Mouse (Mus musculus): ENCODE measurements around the gene Slc5a3. TPM values are rescaled to one million over a fixed set of nuclear protein-coding genes. Genes with fewer than 3 reads are reported as not detected.

The Slc5a3 gene
- polyA plus RNA-seq, 1 experiment from 2014 or later, result 0.85 TPM

- H3K36me3 ChIP-seq (replicated peaks), result no peaks in the 10 kb centered on the region
- no peak overlapping the region for H3K4me2 ChIP-seq
- no peaks in the 10 kb centered on the region for H3K9me3 ChIP-seq (replicated peaks)
- no peak overlapping the region for H3K4me3 ChIP-seq (replicated peaks)
- ATAC-seq (ENCODE audit: insufficient read depth), result no peak
- no peak overlapping the region for H3K27ac ChIP-seq (replicated peaks)
- no peak overlapping the region for H3K9ac ChIP-seq
- 60% methylated on average over 21 of the region's 21 CpGs for WGBS (ENCODE audit: insufficient replicate concordance)
- H3K4me1 ChIP-seq (replicated peaks), result no peaks in the 10 kb centered on the region
- H3K27me3 ChIP-seq, result no peaks in the 10 kb centered on the region
Measured at GRCm38 (mm10) chr16:92037891-92038607, 20.1 kb upstream of the Slc5a3 start.

GRCm38 (mm10) chr16:92039421-92039820, 18.7 kb upstream of the Slc5a3 start:
- H3K27me3 ChIP-seq, result no peaks in the 10 kb centered on the region
- no peaks in the 10 kb centered on the region for H3K36me3 ChIP-seq (replicated peaks)
- no peak overlapping the region for H3K4me2 ChIP-seq
- 83% methylated on average over 7 of the region's 7 CpGs for WGBS (ENCODE audit: insufficient replicate concordance)
- no peak overlapping the region for H3K27ac ChIP-seq (replicated peaks)
- ATAC-seq (ENCODE audit: insufficient read depth), result 0 out of 2 replicates have a peak, but pooled peaks have one; percentile 28
- H3K4me3 ChIP-seq (replicated peaks), result no peak overlapping the region
- H3K4me1 ChIP-seq (replicated peaks), result no peaks in the 10 kb centered on the region
- H3K9ac ChIP-seq, result no peak overlapping the region
- H3K9me3 ChIP-seq (replicated peaks), result no peaks in the 10 kb centered on the region

GRCm38 (mm10) chr16:92039966-92040365, 18.2 kb upstream of the Slc5a3 start:
- no peak overlapping the region for H3K4me3 ChIP-seq (replicated peaks)
- no peak overlapping the region for H3K9ac ChIP-seq
- no peak for ATAC-seq (ENCODE audit: insufficient read depth)
- no peak overlapping the region for H3K4me2 ChIP-seq
- H3K4me1 ChIP-seq (replicated peaks), result no peaks in the 10 kb centered on the region
- no peak overlapping the region for H3K27ac ChIP-seq (replicated peaks)
- H3K9me3 ChIP-seq (replicated peaks), result no peaks in the 10 kb centered on the region
- no peaks in the 10 kb centered on the region for H3K27me3 ChIP-seq
- no peaks in the 10 kb centered on the region for H3K36me3 ChIP-seq (replicated peaks)
- 79% methylated on average over 11 of the region's 11 CpGs for WGBS (ENCODE audit: insufficient replicate concordance)

GRCm38 (mm10) chr16:92051777-92052310, 6.3 kb upstream of the Slc5a3 start:
- no peaks in the 10 kb centered on the region for H3K27me3 ChIP-seq
- no peak overlapping the region for H3K27ac ChIP-seq (replicated peaks)
- H3K4me2 ChIP-seq, result no peak overlapping the region
- 60% methylated on average over 7 of the region's 7 CpGs for WGBS (ENCODE audit: insufficient replicate concordance)
- no peak overlapping the region for H3K9ac ChIP-seq
- no peak overlapping the region for H3K4me3 ChIP-seq (replicated peaks)
- no peak for ATAC-seq (ENCODE audit: insufficient read depth)
- no peaks in the 10 kb centered on the region for H3K36me3 ChIP-seq (replicated peaks)
- H3K4me1 ChIP-seq (replicated peaks), result no peaks in the 10 kb centered on the region
- H3K9me3 ChIP-seq (replicated peaks), result no peaks in the 10 kb centered on the region

GRCm38 (mm10) chr16:92052569-92052968, 5.6 kb upstream of the Slc5a3 start:
- Histone ChIP-seq H3K9me3 (replicated peaks) (no peaks in the 10 kb centered on the region), H3K9ac (no peak overlapping the region), H3K27ac (replicated peaks) (no peak overlapping the region), H3K4me2 (no peak overlapping the region), H3K4me3 (replicated peaks) (no peak overlapping the region), H3K36me3 (replicated peaks) (no peaks in the 10 kb centered on the region), H3K27me3 (no peaks in the 10 kb centered on the region), H3K4me1 (replicated peaks) (peaks cover 7% of the 10 kb centered on the region; the same call in 1 of the 2 replicates)
- WGBS (ENCODE audit: insufficient replicate concordance), result 68% methylated on average over 10 of the region's 10 CpGs
- ATAC-seq (ENCODE audit: insufficient read depth), result no peak

- Histone ChIP-seq H3K27ac (replicated peaks) (no peak overlapping the region), H3K27me3 (peaks cover 10% of the 10 kb centered on the region; the same call in 1 of the 2 replicates), H3K36me3 (replicated peaks) (0 out of 2 replicates have a peak, but pooled peaks cover 4% of the 10 kb centered on the region), H3K9me3 (replicated peaks) (no peaks in the 10 kb centered on the region), H3K4me2 (peak overlapping the region; percentile 98; the same call in 1 of the 2 replicates), H3K4me3 (replicated peaks) (no peak overlapping the region), H3K9ac (no peak overlapping the region), H3K4me1 (replicated peaks) (peaks cover 19% of the 10 kb centered on the region)
- 47% methylated on average over 2 of the region's 2 CpGs for WGBS (ENCODE audit: insufficient replicate concordance)
- ATAC-seq (ENCODE audit: insufficient read depth), result no peak
Measured at GRCm38 (mm10) chr16:92056711-92057110, 1.4 kb upstream of the Slc5a3 start.

GRCm38 (mm10) chr16:92057456-92057851, 668 bp upstream of the Slc5a3 start:
- H3K9ac ChIP-seq, result peak overlapping the region; percentile 67
- WGBS (ENCODE audit: insufficient replicate concordance), result 8% methylated on average over 11 of the region's 11 CpGs
- peaks cover 19% of the 10 kb centered on the region for H3K4me1 ChIP-seq (replicated peaks)
- H3K4me3 ChIP-seq (replicated peaks), result peak overlapping the region; percentile 79
- 0 out of 2 replicates have a peak, but pooled peaks cover 4% of the 10 kb centered on the region for H3K36me3 ChIP-seq (replicated peaks)
- H3K9me3 ChIP-seq (replicated peaks), result no peaks in the 10 kb centered on the region
- peak overlapping the region; percentile 98 for H3K4me2 ChIP-seq
- no peak for ATAC-seq (ENCODE audit: insufficient read depth)
- H3K27me3 ChIP-seq, result peaks cover 10% of the 10 kb centered on the region; the same call in 1 of the 2 replicates
- H3K27ac ChIP-seq (replicated peaks), result no peak overlapping the region

GRCm38 (mm10) chr16:92058644-92059620, 810 bp downstream of the Slc5a3 start:
- Histone ChIP-seq H3K4me2 (peak overlapping the region; percentile 98), H3K27ac (replicated peaks) (peak overlapping the region; percentile 49; the same call in 1 of the 2 replicates), H3K4me3 (replicated peaks) (peak overlapping the region; percentile 79), H3K27me3 (peaks cover 10% of the 10 kb centered on the region; the same call in 1 of the 2 replicates), H3K4me1 (replicated peaks) (peaks cover 19% of the 10 kb centered on the region), H3K36me3 (replicated peaks) (0 out of 2 replicates have a peak, but pooled peaks cover 4% of the 10 kb centered on the region), H3K9ac (peak overlapping the region; percentile 67), H3K9me3 (replicated peaks) (no peaks in the 10 kb centered on the region)
- ATAC-seq (ENCODE audit: insufficient read depth), result no peak
- WGBS (ENCODE audit: insufficient replicate concordance), result 3% methylated on average over 47 of the region's 63 CpGs

- 0 out of 2 replicates have a peak, but pooled peaks cover 4% of the 10 kb centered on the region for H3K36me3 ChIP-seq (replicated peaks)
- ATAC-seq (ENCODE audit: insufficient read depth), result no peak
- H3K4me3 ChIP-seq (replicated peaks), result no peak overlapping the region
- H3K27ac ChIP-seq (replicated peaks), result no peak overlapping the region
- H3K27me3 ChIP-seq, result peaks cover 10% of the 10 kb centered on the region; the same call in 1 of the 2 replicates
- H3K4me2 ChIP-seq, result no peak overlapping the region
- no peak overlapping the region for H3K9ac ChIP-seq
- H3K9me3 ChIP-seq (replicated peaks), result no peaks in the 10 kb centered on the region
- H3K4me1 ChIP-seq (replicated peaks), result peaks cover 19% of the 10 kb centered on the region
- WGBS (ENCODE audit: insufficient replicate concordance), result 89% methylated on average over 3 of the region's 3 CpGs
Measured at GRCm38 (mm10) chr16:92060213-92060612, 2.1 kb downstream of the Slc5a3 start.

GRCm38 (mm10) chr16:92061586-92061985, 3.5 kb downstream of the Slc5a3 start:
- Histone ChIP-seq H3K27me3 (peaks cover 10% of the 10 kb centered on the region; the same call in 1 of the 2 replicates), H3K4me3 (replicated peaks) (no peak overlapping the region), H3K9me3 (replicated peaks) (no peaks in the 10 kb centered on the region), H3K4me1 (replicated peaks) (peaks cover 19% of the 10 kb centered on the region), H3K27ac (replicated peaks) (no peak overlapping the region), H3K9ac (no peak overlapping the region), H3K4me2 (no peak overlapping the region), H3K36me3 (replicated peaks) (peaks cover 7% of the 10 kb centered on the region; the same call in 1 of the 2 replicates)
- 84% methylated on average over 7 of the region's 7 CpGs for WGBS (ENCODE audit: insufficient replicate concordance)
- ATAC-seq (ENCODE audit: insufficient read depth), result no peak
